Mouse (Mus musculus): Measurements from ENCODE around the gene Hacd2. TPM values are rescaled to one million over a fixed set of nuclear protein-coding genes. Genes with fewer than 3 reads are reported as not detected.

Gene Hacd2
- polyA plus RNA-seq, 1 experiment, result 100 TPM

Other genes with a start within 250 kb of the Hacd2 start
- 44.1 and 60.5 TPM in 2 replicates for gene Adcy5, start 132.4 kb downstream of the Hacd2 start, polyA plus RNA-seq (2012; rRNA removed)